Mouse (Mus musculus) kidney, adult 10 weeks (tissue): Measurements from ENCODE around the gene Cpt1a. TPM values are rescaled to one million over a fixed set of nuclear protein-coding genes. Genes with fewer than 3 reads are reported as not detected.

ENCODE experiments used
- polyA plus RNA-seq: library from polyadenylated mRNA; stranded (reverse); fragments of 350-450 nt; fragmentation: Illumina TruSeq; extraction: RNeasy Lipid Tissue Mini Kit (QIAGEN cat#74804); gene quantifications from one replicate; pipeline ENCODE4 v1.2.3, GENCODE M21; 2014; ENCODE audit warnings: low read depth, low replicate concordance

Gene Cpt1a
- polyA plus RNA-seq = 140 TPM

DNA sequence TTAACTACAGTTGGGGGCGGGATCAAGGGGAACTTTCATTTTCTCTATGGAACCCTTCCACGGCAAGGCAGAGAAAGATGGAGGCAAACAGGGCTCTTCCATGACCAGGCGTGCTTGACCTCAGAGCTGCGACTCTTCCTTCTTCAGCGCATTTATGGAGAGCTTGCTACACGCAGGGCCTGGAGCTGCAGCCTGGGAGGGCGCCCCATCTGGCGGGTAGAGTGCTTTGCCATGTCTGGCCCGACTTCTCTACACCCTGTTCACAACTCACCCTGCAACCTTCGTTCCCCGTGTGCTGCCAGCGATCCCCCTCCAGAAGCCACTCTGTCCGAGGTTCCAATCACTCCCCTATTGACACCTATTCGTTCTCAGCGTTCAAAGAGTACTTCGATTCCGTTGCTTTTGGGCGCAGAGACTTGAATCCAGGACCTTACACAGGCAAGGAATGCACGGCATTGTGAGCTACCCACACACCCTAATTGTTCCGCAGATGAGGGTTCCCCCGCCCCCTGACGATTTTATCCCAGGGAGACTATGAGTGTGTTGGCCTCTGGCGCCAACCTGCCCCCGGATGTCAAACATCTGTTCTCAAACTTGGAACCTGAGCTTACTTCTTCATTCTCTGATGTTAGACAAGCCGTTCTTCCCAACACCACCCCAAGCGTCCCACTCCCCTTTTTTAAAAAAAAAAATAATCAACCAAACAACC is at the start of gene Cpt1a:
Gene Cpt1a, plus strand, starts transcription at position 74 of the 709 bp plus-strand sequence.

DNA sequence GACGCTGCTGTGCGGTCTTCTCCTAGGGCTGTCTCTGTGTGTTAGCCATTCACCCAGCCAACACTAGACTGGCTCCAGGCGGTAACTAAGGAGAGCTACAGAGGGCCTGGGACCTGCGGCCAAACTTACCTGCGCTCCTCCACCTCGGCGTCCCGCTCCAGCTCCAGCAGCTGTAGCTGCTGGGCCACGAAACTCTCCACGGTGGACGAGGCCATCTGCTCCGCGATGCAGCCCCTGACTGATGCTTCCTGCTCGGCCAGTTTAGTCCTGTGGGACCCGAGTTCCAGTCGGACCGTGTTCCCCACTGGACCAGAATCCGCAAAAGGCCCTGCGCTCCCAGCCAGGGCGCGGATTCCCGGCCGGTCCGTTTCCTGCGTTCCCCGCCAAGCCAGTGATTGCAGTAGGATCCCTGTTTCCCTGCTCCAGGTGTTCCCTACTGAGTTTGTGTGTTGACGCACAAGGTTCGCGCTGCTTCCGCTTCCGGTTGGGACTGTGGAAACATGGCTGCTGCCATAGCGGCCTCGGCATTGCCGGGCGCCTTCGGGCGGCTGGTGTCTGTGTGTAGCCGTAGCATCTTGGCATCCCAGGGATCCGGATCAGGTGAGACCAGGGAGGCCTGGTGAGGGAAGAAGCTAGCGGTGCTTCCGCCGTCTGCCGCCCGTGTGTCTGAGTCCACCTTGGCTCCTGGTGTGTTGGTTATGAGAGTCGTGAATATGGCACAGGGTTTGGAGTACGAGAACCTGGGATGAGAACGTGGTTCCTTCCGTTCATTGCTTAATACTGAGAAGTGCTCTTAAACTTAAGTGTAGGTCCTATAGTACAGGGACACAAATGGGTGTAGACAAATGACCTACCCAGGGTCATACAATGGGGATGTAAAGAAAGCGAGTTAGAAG is 39.3 kb upstream of the Cpt1a start, which contains the start of the genes Mrpl21 and Ighmbp2:
Gene Mrpl21, plus strand, starts transcription at position 330 of the 896 bp plus-strand sequence.
Gene Ighmbp2, minus strand, starts transcription at position 446 of the 896 bp plus-strand sequence.

DNA sequence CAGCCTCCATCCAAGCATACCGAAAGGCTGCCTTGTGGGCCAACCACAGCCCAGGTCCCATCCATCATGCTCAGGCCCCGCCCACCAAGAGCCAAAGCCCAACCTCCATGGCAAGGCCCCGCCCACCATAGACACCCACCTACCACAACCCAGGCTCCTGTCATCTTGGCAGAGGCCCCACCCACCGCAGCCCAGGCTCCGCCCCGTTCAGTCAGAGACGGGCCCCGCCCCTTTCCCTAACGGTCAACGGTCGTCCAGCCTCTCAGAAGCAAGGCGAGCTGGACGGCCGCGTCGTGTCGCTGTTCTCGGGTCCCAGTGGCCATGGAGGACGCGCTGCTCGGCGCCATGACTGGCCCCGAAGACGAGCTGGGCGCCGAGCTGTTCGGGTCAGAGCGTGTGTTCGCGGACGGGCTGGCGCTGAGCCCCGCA is 66.5 kb downstream of the Cpt1a start, which contains the start of gene Tesmin:
Gene Tesmin, plus strand, starts transcription at position 229 of the 429 bp plus-strand sequence.

DNA sequence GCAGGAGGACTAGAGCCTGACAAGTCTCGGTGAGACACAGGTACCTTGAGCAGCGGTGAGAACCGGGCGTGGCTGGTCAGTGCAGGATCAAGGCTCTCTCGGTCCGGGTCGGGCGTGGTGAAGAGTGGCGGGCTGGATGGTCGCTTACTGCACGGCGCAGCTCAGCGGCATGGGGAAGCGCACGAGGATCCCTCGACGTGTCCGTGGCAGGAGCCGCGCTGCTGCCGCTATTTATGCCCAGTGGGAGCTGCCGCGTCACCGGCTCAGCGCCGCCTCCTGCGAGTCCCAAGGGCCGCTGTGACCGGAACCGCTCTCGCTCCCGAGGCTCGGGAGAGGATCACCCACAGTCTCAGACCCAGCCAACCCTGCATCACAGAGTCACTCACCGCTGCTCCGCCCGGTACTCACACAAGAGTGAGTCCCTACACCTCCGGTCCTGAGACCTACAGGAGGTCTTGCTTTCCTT is 92.2 kb downstream of the Cpt1a start, which contains the start of gene Gal:
Gene Gal, minus strand, starts transcription at position 277 of the 466 bp plus-strand sequence.

Other genes starting within 250 kb of the Cpt1a start
- gene Mrpl21, start 39.4 kb upstream of the Cpt1a start, polyA plus RNA-seq = 71.3 TPM
- gene Ighmbp2, start 39.3 kb upstream of the Cpt1a start, polyA plus RNA-seq = 0.85 TPM
- gene Tesmin, start 66.5 kb downstream of the Cpt1a start, polyA plus RNA-seq = not detected
- gene Gal, start 92.2 kb downstream of the Cpt1a start, polyA plus RNA-seq = not detected